Mouse (Mus musculus) thymus, adult 2 months (tissue): ENCODE results near the gene Dstn.

ENCODE experiments used
- CTCF ChIP-seq: fragments of 200-500 bp; IDR thresholded peaks from 2 replicates; pipeline ENCODE4 v1.5.1; 2012; ENCODE audit warnings: mild to moderate bottlenecking, control low read depth, low read length, moderate library complexity, borderline replicate concordance; ENCODE audit not compliant: control insufficient read depth, poor library complexity, insufficient read depth; ENCODE audit errors: extremely low read depth
- POLR2A ChIP-seq: fragments of 200-500 bp; IDR thresholded peaks from 2 replicates; pipeline ENCODE4 v1.6.1; 2012; ENCODE audit warnings: mild to moderate bottlenecking, low read length, control low read depth, moderate library complexity; ENCODE audit not compliant: control insufficient read depth, poor library complexity, insufficient read depth; ENCODE audit errors: extremely low read depth

GRCm38 (mm10) chr2:143982901-143983300 is 67.8 kb downstream of the Dstn start:
- no peak for TF ChIP-seq CTCF
- no peak for TF ChIP-seq POLR2A
